Mouse (Mus musculus): ENCODE results near the gene Vmn2r105. TPM values are rescaled to one million over a fixed set of nuclear protein-coding genes. Genes with fewer than 3 reads are reported as not detected.

The Vmn2r105 gene
- total RNA-seq (2014; fragmentation: Nextera tagmentation): not detected in 2 replicates
- 0.06 and 0.11 TPM in 2 replicates for total RNA-seq (2017)
- not detected in 2 replicates for polyA plus RNA-seq (2012)

GRCm38 (mm10) chr17:20234952-20235351, at the start of gene Vmn2r105:
TSS of gene Vmn2r105 (minus strand) at chr17:20235052.
- ATAC-seq (ENCODE audit: extremely low read depth, insufficient number of reproducible peaks, low FRiP score, poor library complexity, severe bottlenecking): no peak
- no peaks in the 10 kb centered on the region for H3K9me3 ChIP-seq (replicated peaks)
- no peaks in the 10 kb centered on the region for H3K27me3 ChIP-seq (ENCODE audit: insufficient read depth, low read length)
- no peaks in the 10 kb centered on the region for H3K36me3 ChIP-seq (replicated peaks)
- DNase-seq (ENCODE audit: low spot score): no peak
- no peak within 1 kb of the TSS for H3K4me3 ChIP-seq (ENCODE audit: low read depth, low read length)
- no peaks in the 10 kb centered on the region for H3K4me1 ChIP-seq (ENCODE audit: insufficient read depth, low read depth, low read length)
- TF ChIP-seq POLR2AphosphoS5 (IDR thresholded peaks at IDR 0.05; ENCODE audit: insufficient replicate concordance, low read depth, low read length) (no peak), TAL1 (conservative IDR thresholded peaks at IDR 0.05; ENCODE audit: low read depth, low read length) (no peak), GATA2 (IDR thresholded peaks at IDR 0.05; ENCODE audit: borderline replicate concordance, low read depth, low read length) (no peak), CTCF (IDR thresholded peaks at IDR 0.05; ENCODE audit: low read depth, low read length) (no peak)

- no peak; the same call in 1 of the 2 replicates for ATAC-seq (ENCODE audit: extremely low read depth, insufficient number of reproducible peaks, low FRiP score, poor library complexity, severe bottlenecking)
- H3K4me1 ChIP-seq (ENCODE audit: insufficient read depth, low read depth, low read length): no peaks in the 10 kb centered on the region
- DNase-seq (ENCODE audit: low spot score): no peak
- TF ChIP-seq GATA1 (IDR thresholded peaks at IDR 0.05; ENCODE audit: borderline replicate concordance, low read length): no peak
- no peak for TF ChIP-seq GATA2 (IDR thresholded peaks at IDR 0.05; ENCODE audit: borderline replicate concordance, low read depth, low read length)
- TF ChIP-seq CTCF (IDR thresholded peaks at IDR 0.05; ENCODE audit: low read depth, low read length): no peak
- no peak overlapping the region for H3K4me3 ChIP-seq (ENCODE audit: low read depth, low read length)
- no peaks in the 10 kb centered on the region for H3K36me3 ChIP-seq (replicated peaks)
- H3K27me3 ChIP-seq (ENCODE audit: insufficient read depth, low read length): no peaks in the 10 kb centered on the region
- H3K9me3 ChIP-seq (replicated peaks): no peaks in the 10 kb centered on the region
Observed at GRCm38 (mm10) chr17:20255522-20255921, 20.7 kb upstream of the Vmn2r105 start.

- H3K4me1 ChIP-seq (ENCODE audit: insufficient read depth, low read depth, low read length): no peaks in the 10 kb centered on the region
- no peaks in the 10 kb centered on the region for H3K9me3 ChIP-seq (replicated peaks)
- no peaks in the 10 kb centered on the region for H3K27me3 ChIP-seq (ENCODE audit: insufficient read depth, low read length)
- no peak within 1 kb of the TSS for H3K4me3 ChIP-seq (ENCODE audit: low read depth, low read length)
- ATAC-seq (ENCODE audit: extremely low read depth, insufficient number of reproducible peaks, low FRiP score, poor library complexity, severe bottlenecking) (no peak), DNase-seq (ENCODE audit: low spot score) (no peak)
- TF ChIP-seq GATA2 (IDR thresholded peaks at IDR 0.05; ENCODE audit: borderline replicate concordance, low read depth, low read length) (no peak), POLR2AphosphoS5 (IDR thresholded peaks at IDR 0.05; ENCODE audit: insufficient replicate concordance, low read depth, low read length) (no peak), GATA1 (IDR thresholded peaks at IDR 0.05; ENCODE audit: borderline replicate concordance, low read length) (no peak), CTCF (IDR thresholded peaks at IDR 0.05; ENCODE audit: low read depth, low read length) (no peak), TAL1 (conservative IDR thresholded peaks at IDR 0.05; ENCODE audit: low read depth, low read length) (no peak)
- no peaks in the 10 kb centered on the region for H3K36me3 ChIP-seq (replicated peaks)
Observed at GRCm38 (mm10) chr17:20182997-20183396, 51.9 kb downstream of the Vmn2r105 start, which contains the start of gene Fpr-rs6. TSS of gene Fpr-rs6 (minus strand) at chr17:20183097.

Other genes starting within 250 kb of the Vmn2r105 start
- gene Vmn2r104, start 186.7 kb downstream of the Vmn2r105 start, total RNA-seq (2014; fragmentation: Nextera tagmentation): not detected in 2 replicates
- gene Vmn2r104, start 186.7 kb downstream of the Vmn2r105 start, total RNA-seq (2017): 0.06 and 0.33 TPM in 2 replicates
- not detected in 2 replicates for gene Vmn2r104, start 186.7 kb downstream of the Vmn2r105 start, polyA plus RNA-seq (2012)
- not detected in 2 replicates for gene Fpr-rs7, start 120.8 kb downstream of the Vmn2r105 start, total RNA-seq (2014; fragmentation: Nextera tagmentation)
- gene Fpr-rs7, start 120.8 kb downstream of the Vmn2r105 start, total RNA-seq (2017): 0.23 TPM in 1 of 2 replicates, not detected in the other
- not detected in 2 replicates for gene Fpr-rs7, start 120.8 kb downstream of the Vmn2r105 start, polyA plus RNA-seq (2012)
- not detected in 2 replicates for gene Fpr-rs6, start 52.0 kb downstream of the Vmn2r105 start, total RNA-seq (2014; fragmentation: Nextera tagmentation)
- gene Fpr-rs6, start 52.0 kb downstream of the Vmn2r105 start, total RNA-seq (2017): not detected in 2 replicates
- gene Fpr-rs6, start 52.0 kb downstream of the Vmn2r105 start, polyA plus RNA-seq (2012): not detected in 2 replicates
- not detected in 2 replicates for gene Vmn2r106, start 50.5 kb upstream of the Vmn2r105 start, total RNA-seq (2014; fragmentation: Nextera tagmentation)
- not detected in 2 replicates for gene Vmn2r106, start 50.5 kb upstream of the Vmn2r105 start, total RNA-seq (2017)
- not detected in 2 replicates for gene Vmn2r106, start 50.5 kb upstream of the Vmn2r105 start, polyA plus RNA-seq (2012)
- not detected in 2 replicates for gene Vmn2r107, start 110.2 kb upstream of the Vmn2r105 start, total RNA-seq (2014; fragmentation: Nextera tagmentation)
- under 0.01 and 0.06 TPM in 2 replicates for gene Vmn2r107, start 110.2 kb upstream of the Vmn2r105 start, total RNA-seq (2017)
- gene Vmn2r107, start 110.2 kb upstream of the Vmn2r105 start, polyA plus RNA-seq (2012): not detected in 2 replicates
- gene Vmn1r224, start 179.1 kb upstream of the Vmn2r105 start, total RNA-seq (2014; fragmentation: Nextera tagmentation): not detected in 2 replicates
- 0.05 and 0.12 TPM in 2 replicates for gene Vmn1r224, start 179.1 kb upstream of the Vmn2r105 start, total RNA-seq (2017)
- not detected in 2 replicates for gene Vmn1r224, start 179.1 kb upstream of the Vmn2r105 start, polyA plus RNA-seq (2012)
- 0.10 TPM in 1 of 2 replicates, not detected in the other for gene Vmn2r108, start 246.3 kb upstream of the Vmn2r105 start, total RNA-seq (2014; fragmentation: Nextera tagmentation)
- gene Vmn2r108, start 246.3 kb upstream of the Vmn2r105 start, total RNA-seq (2017): 0.05 and 0.06 TPM in 2 replicates
- not detected in 2 replicates for gene Vmn2r108, start 246.3 kb upstream of the Vmn2r105 start, polyA plus RNA-seq (2012)